Mouse (Mus musculus) liver, adult 2 months (tissue): ENCODE measurements at regions not wholly inside any gene's neighbourhood (a gene's known extent, or its start where the extent isn't known, plus 50 kb on each side); places are given as distances from the start of the nearest gene placed in this dataset.

Experiments used
- CTCF ChIP-seq: fragments of 200-500 bp; IDR thresholded peaks from 2 replicates; pipeline ENCODE4 v1.5.1; 2011; ENCODE audit warnings: low read depth, low read length, control low read depth
- POLR2A ChIP-seq: fragments of 200-500 bp; IDR thresholded peaks from 2 replicates; pipeline ENCODE4 v1.6.1; 2011; ENCODE audit warnings: low read length, control low read depth; ENCODE audit not compliant: insufficient read depth; ENCODE audit errors: extremely low read depth

GRCm38 (mm10) chr7:75379595-75379994 lies 70.5 kb upstream of the Sv2b start:
- TF ChIP-seq CTCF, result no peak
- no peak for TF ChIP-seq POLR2A
